Mouse (Mus musculus) intestine, embryonic 15.5 days (tissue): ENCODE data around the gene Magee2. TPM values are rescaled to one million over a fixed set of nuclear protein-coding genes. Genes with fewer than 3 reads are reported as not detected.
"Not testable (repeated sequence)": the region's sequence is repeated elsewhere in the genome, so short reads cannot be mapped to it uniquely, and the experiment has no call there.

Experiments
- ATAC-seq: fragments of 200-750 bp; cut with Nextera tagmentation; 2 replicates; pipeline ENCODE4 v1.8.0; 2017; ENCODE audit warnings: moderate TSS enrichment, moderate library complexity
- H3K27ac ChIP-seq: fragments of 300-500 bp; sonication (generic); 2 replicates; pipeline ENCODE4 v1.5.1; 2015; ENCODE audit warnings: mild to moderate bottlenecking, inconsistent platforms
- H3K27me3 ChIP-seq: fragments of 300-500 bp; sonication (generic); replicated peaks from 2 replicates; pipeline ENCODE4 v1.6.1; 2015; ENCODE audit warnings: inconsistent platforms
- H3K36me3 ChIP-seq: fragments of 300-500 bp; sonication (generic); 2 replicates; pipeline ENCODE4 v1.6.1; 2015; ENCODE audit warnings: inconsistent platforms
- H3K4me1 ChIP-seq: fragments of 300-500 bp; sonication (generic); replicated peaks from 2 replicates; pipeline ENCODE4 v1.6.1; 2015; ENCODE audit warnings: inconsistent platforms
- H3K4me2 ChIP-seq: fragments of 300-500 bp; sonication (generic); replicated peaks from 2 replicates; pipeline ENCODE4 v1.6.1; 2015; ENCODE audit warnings: mild to moderate bottlenecking, inconsistent platforms
- H3K4me3 ChIP-seq: fragments of 300-500 bp; sonication (generic); replicated peaks from 2 replicates; pipeline ENCODE4 v1.5.1; 2015; ENCODE audit warnings: inconsistent platforms
- H3K9ac ChIP-seq: fragments of 300-500 bp; sonication (generic); 2 replicates; pipeline ENCODE4 v1.6.1; 2015; ENCODE audit warnings: inconsistent platforms
- H3K9me3 ChIP-seq: fragments of 300-500 bp; sonication (generic); 2 replicates; pipeline ENCODE4 v1.6.1; 2016; ENCODE audit warnings: inconsistent platforms
- WGBS: fragments of 180-500 bp; shearing (Covaris S2); methylation state at CpG from one replicate; pipeline ENCODE4 v1.1.7; 2015; 5-methylcytosine and 5-hydroxymethylcytosine counted together
- polyA plus RNA-seq: library from polyadenylated mRNA; unstranded; fragments of >200 nt; fragmentation: Nextera tagmentation; extraction: Ambion mirVana; gene quantifications from 2 replicates; pipeline ENCODE4 v1.2.1, GENCODE M21; 2015

Magee2 gene
- 2.0 and 2.1 TPM in 2 replicates for polyA plus RNA-seq

DNA sequence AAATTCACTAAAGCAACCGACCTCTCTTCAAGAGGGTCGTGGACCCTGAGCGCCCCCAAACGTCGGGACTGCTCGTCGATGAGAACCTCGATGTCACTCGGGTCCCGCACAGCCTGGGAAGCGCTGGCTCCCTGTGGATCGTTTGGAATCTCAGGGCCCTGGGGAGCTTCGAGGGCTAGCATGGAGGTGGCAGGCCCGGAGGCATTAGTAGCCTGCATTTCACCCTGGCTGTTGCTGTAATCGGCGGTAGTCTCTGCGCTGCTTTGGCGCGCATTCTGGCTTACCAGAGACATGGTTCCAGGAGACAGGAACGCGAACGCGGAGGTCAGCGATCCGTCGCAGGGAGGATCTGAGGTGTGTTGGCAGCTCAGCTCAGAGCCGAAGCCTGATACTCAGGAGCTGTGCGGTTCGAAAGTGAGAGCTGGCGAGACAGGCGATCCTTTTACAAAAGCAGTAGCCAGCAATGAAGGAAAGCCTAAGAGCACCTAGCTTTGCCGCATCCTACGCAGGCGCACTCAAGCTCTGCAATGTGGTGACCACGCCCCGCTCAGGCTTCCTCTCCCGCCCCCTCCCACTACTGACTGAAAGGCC is at the start of gene Magee2:
TSS of gene Magee2 (minus strand) at position 517 of the 591 bp plus-strand sequence.
- no peaks in the 10 kb centered on the region for H3K9me3 ChIP-seq
- 0 out of 2 replicates have a peak, but pooled peaks cover 9% of the 10 kb centered on the region for H3K27me3 ChIP-seq
- no peak within 1 kb of the TSS for H3K27ac ChIP-seq
- no peaks in the 10 kb centered on the region for H3K36me3 ChIP-seq
- peak within 1 kb of the TSS; percentile 26; the same call in 1 of the 2 replicates for H3K9ac ChIP-seq
- ATAC-seq, result peak; percentile 78; the same call in 1 of the 2 replicates
- H3K4me1 ChIP-seq, result no peaks in the 10 kb centered on the region
- 22% methylated on average over 37 of the region's 37 CpGs for WGBS
- peak within 1 kb of the TSS; percentile 41 for H3K4me3 ChIP-seq
- peak within 1 kb of the TSS; percentile 68 for H3K4me2 ChIP-seq

DNA sequence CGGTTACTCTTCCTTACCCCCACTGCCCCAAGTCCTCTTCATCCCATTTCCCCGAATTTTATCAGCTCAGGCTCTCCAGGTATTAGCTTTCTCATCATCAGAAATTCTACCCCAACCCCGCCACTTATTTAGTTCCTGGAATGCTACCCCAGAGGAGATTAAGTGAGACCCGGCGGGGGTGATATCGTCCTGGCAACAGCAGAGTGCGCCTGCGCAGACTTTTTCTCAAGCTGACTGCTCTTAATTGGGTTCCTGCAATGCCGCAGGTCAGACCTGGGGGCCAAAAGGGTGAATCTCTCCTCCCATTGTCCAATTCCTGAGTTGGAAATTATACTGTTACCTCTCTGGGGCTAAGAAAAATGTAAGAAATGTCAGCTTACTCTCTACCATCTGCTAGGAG is 3.5 kb downstream of the Magee2 start:
- Histone ChIP-seq H3K4me3 (no peak overlapping the region), H3K9ac (no peak overlapping the region), H3K4me1 (no peaks in the 10 kb centered on the region), H3K4me2 (no peak overlapping the region), H3K27ac (no peak overlapping the region), H3K36me3 (no peaks in the 10 kb centered on the region), H3K9me3 (no peaks in the 10 kb centered on the region), H3K27me3 (0 out of 2 replicates have a peak, but pooled peaks cover 9% of the 10 kb centered on the region)
- 45% methylated on average over 9 of the region's 9 CpGs for WGBS
- ATAC-seq, result no peak

DNA sequence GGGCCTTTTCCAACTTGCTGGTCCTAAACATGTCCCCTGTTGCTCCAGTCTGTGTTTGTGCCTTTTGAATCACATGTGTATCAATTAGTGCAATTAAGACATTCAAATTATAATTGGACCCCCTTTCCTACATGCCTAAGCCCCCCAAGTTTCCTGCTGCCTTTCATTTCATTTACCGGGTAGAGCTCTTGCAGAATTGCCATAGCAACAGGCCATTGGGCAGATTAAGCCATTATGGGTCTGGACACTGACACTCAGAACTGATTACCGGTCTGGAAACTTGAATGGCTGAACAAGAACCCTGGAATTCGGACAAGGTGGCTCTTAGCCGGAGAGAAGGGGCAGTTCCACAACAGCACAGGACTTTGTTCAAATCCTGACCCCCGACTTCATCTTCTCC is 39.5 kb downstream of the Magee2 start:
- H3K27me3 ChIP-seq, H3K27ac ChIP-seq, H3K4me2 ChIP-seq, H3K4me3 ChIP-seq, H3K36me3 ChIP-seq, H3K9ac ChIP-seq, H3K4me1 ChIP-seq, ATAC-seq, H3K9me3 ChIP-seq: not testable (repeated sequence)
- WGBS, result 72% methylated on average over 4 of the region's 5 CpGs

DNA sequence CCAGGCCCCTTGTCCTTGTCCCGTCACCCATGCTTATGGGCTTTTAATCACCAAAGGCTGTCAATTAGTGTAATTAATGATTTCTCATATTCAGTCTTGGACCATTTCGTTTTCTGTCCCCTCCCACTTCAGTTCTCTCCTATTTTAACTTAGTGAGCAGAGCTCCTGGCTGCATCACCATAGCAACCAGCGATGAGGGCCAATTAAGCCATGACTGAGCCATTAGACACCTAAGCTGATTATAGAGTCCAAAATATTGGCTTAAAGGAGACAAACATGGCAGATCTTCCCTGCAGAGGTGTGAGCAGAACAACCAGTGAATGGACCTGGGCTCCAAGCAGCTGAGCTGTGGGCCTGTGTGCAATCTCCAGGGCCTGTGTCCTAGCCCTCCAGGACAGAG is 40.1 kb downstream of the Magee2 start:
- WGBS, result 86% methylated on average over 1 of the region's 3 CpGs
- ATAC-seq, H3K4me1 ChIP-seq, H3K27me3 ChIP-seq, H3K9ac ChIP-seq, H3K9me3 ChIP-seq, H3K36me3 ChIP-seq, H3K4me3 ChIP-seq, H3K27ac ChIP-seq, H3K4me2 ChIP-seq: not testable (repeated sequence)

DNA sequence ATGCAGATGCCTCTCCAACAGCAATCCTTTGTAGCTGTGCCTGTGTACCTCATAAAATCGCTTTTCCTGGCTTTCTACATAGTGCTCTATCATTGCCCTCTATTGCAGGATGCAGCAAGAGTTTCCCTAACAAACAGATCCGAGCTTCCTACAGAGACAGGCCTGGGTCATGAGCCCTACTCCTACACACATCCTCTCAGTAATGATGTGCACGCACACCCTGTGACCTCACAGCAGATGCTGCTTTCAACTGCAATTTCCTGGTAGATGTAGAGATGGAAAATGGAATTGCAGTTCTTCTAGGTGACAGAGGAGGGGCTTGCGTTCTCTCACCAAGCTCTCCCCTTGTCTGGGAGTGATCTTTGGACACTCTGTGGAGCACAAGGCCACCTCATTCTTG is 43.4 kb downstream of the Magee2 start:
- 59% methylated on average over 4 of the region's 4 CpGs for WGBS
- H3K9me3 ChIP-seq, H3K27ac ChIP-seq, H3K27me3 ChIP-seq, ATAC-seq, H3K4me2 ChIP-seq, H3K4me3 ChIP-seq, H3K36me3 ChIP-seq, H3K4me1 ChIP-seq, H3K9ac ChIP-seq: not testable (repeated sequence)

Other genes with a start within 250 kb of the Magee2 start
- gene Zdhhc15, start 186.2 kb downstream of the Magee2 start, polyA plus RNA-seq, result 6.8 and 7.4 TPM in 2 replicates
- gene Pbdc1, start 222.5 kb upstream of the Magee2 start, polyA plus RNA-seq, result 58.2 and 62.7 TPM in 2 replicates